Mouse (Mus musculus) embryonic facial prominence, embryonic 10.5 days (tissue): Measurements from ENCODE around the gene Slc25a29. TPM values are rescaled to one million over a fixed set of nuclear protein-coding genes. Genes with fewer than 3 reads are reported as not detected.
A peak's percentile ranks its signal among the peaks of the same experiment; 100 is the strongest.
"Not testable (repeated sequence)": the region's sequence is repeated elsewhere in the genome, so short reads cannot be mapped to it uniquely, and the experiment has no call there.

Experiments
- DNase-seq: peaks from one replicate; pipeline ENCODE4 v3.0.0-alpha.2; 2017; ENCODE audit warnings: low spot score
- H3K27ac ChIP-seq: fragments of 300-500 bp; sonication (generic); replicated peaks from 2 replicates; pipeline ENCODE4 v1.5.1; 2016; ENCODE audit warnings: mild to moderate bottlenecking
- H3K27me3 ChIP-seq: fragments of 300-500 bp; sonication (generic); replicated peaks from 2 replicates; pipeline ENCODE4 v1.6.1; 2016; ENCODE audit warnings: low read depth, mild to moderate bottlenecking; ENCODE audit not compliant: poor library complexity, severe bottlenecking
- H3K36me3 ChIP-seq: fragments of 300-500 bp; sonication (generic); replicated peaks from 2 replicates; pipeline ENCODE4 v1.6.1; 2016; ENCODE audit warnings: mild to moderate bottlenecking, moderate library complexity
- H3K4me1 ChIP-seq: fragments of 300-500 bp; sonication (generic); 2 replicates; pipeline ENCODE4 v1.6.1; 2016
- H3K4me3 ChIP-seq: fragments of 300-500 bp; sonication (generic); 2 replicates; pipeline ENCODE4 v1.5.1; 2016; ENCODE audit warnings: mild to moderate bottlenecking, moderate library complexity
- H3K9me3 ChIP-seq: fragments of 300-500 bp; sonication (generic); 2 replicates; pipeline ENCODE4 v1.6.1; 2016; ENCODE audit warnings: mild to moderate bottlenecking
- WGBS: fragments of 180-500 bp; shearing (Covaris S2); methylation state at CpG from one replicate; pipeline ENCODE4 v1.1.7; 2016; 5-methylcytosine and 5-hydroxymethylcytosine counted together
- polyA plus RNA-seq: library from polyadenylated mRNA; unstranded; fragments of >200 nt; fragmentation: Nextera tagmentation; extraction: Ambion mirVana; gene quantifications from 2 replicates; pipeline ENCODE4 v1.2.1, GENCODE M21; 2016

Slc25a29 gene
- polyA plus RNA-seq, 1 experiment from 2014 or later = 12.9 TPM

GRCm38 (mm10) chr12:108852822-108853221 lies 17.1 kb upstream of the Slc25a29 start:
- Histone ChIP-seq H3K27ac (peak overlapping the region; percentile 44; the same call in 1 of the 2 replicates), H3K4me1 (peaks cover 45% of the 10 kb centered on the region)
- WGBS = 86% methylated on average over 8 of the region's 8 CpGs

GRCm38 (mm10) chr12:108850886-108851285 lies 15.2 kb upstream of the Slc25a29 start:
- H3K27me3 ChIP-seq = no peaks in the 10 kb centered on the region
- H3K4me3 ChIP-seq = no peak overlapping the region
- H3K9me3 ChIP-seq = no peaks in the 10 kb centered on the region
- peaks cover 35% of the 10 kb centered on the region for H3K36me3 ChIP-seq
- no peak overlapping the region for H3K27ac ChIP-seq
- no peak for DNase-seq
- WGBS = 87% methylated on average over 8 of the region's 8 CpGs
- H3K4me1 ChIP-seq = peaks cover 27% of the 10 kb centered on the region

More at GRCm38 (mm10) chr12:108852822-108853221, 17.1 kb upstream of the Slc25a29 start:
- Histone ChIP-seq H3K4me3 (no peak overlapping the region), H3K9me3 (no peaks in the 10 kb centered on the region), H3K36me3 (peaks cover 24% of the 10 kb centered on the region), H3K27me3 (no peaks in the 10 kb centered on the region)
- DNase-seq = no peak

GRCm38 (mm10) chr12:108850129-108850528 lies 14.4 kb upstream of the Slc25a29 start:
- Histone ChIP-seq H3K4me1 (peaks cover 25% of the 10 kb centered on the region), H3K27ac (no peak overlapping the region), H3K9me3 (no peaks in the 10 kb centered on the region), H3K36me3 (peaks cover 36% of the 10 kb centered on the region), H3K27me3 (no peaks in the 10 kb centered on the region), H3K4me3 (no peak overlapping the region)
- 46% methylated on average over 8 of the region's 8 CpGs for WGBS
- DNase-seq = no peak

- DNase-seq = no peak
- no peaks in the 10 kb centered on the region for H3K9me3 ChIP-seq
- H3K27ac ChIP-seq = no peak overlapping the region
- peaks cover 25% of the 10 kb centered on the region for H3K4me1 ChIP-seq
- no peak overlapping the region for H3K4me3 ChIP-seq
- no peaks in the 10 kb centered on the region for H3K27me3 ChIP-seq
- whole genome bisulfite sequencing = 89% methylated on average over 4 of the region's 4 CpGs
- peaks cover 39% of the 10 kb centered on the region for H3K36me3 ChIP-seq
Measured at GRCm38 (mm10) chr12:108849488-108850022, 13.9 kb upstream of the Slc25a29 start.

GRCm38 (mm10) chr12:108848033-108848432 lies 12.3 kb upstream of the Slc25a29 start:
- not testable (repeated sequence) for H3K27ac ChIP-seq, H3K9me3 ChIP-seq, DNase-seq, H3K27me3 ChIP-seq, H3K4me3 ChIP-seq
- Histone ChIP-seq H3K4me1 (peaks cover 25% of the 10 kb centered on the region), H3K36me3 (peaks cover 55% of the 10 kb centered on the region)
- WGBS = 88% methylated on average over 3 of the region's 3 CpGs

DNA sequence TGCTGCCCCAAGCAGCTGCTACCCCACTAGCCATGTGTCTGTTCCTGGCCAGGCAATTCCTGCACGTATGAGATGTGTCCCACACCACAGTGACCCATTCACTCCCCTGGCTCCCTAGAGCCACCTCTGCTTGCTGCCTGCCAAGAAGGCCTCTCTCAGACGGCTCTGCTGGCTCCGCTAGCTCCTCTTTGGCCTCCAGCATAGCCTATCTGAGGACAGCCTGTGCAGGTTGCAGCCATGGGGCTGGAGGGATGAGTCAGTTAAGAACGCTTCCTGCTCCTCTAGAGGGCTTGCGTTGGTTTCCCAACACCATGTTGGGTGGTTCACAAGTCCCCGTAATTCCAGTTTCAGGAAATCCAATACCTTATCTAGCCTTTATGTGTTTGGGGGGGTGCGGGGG lies 7.0 kb upstream of the Slc25a29 start:
- Histone ChIP-seq H3K9me3 (no peaks in the 10 kb centered on the region), H3K4me1 (peaks cover 11% of the 10 kb centered on the region), H3K36me3 (peaks cover 93% of the 10 kb centered on the region), H3K4me3 (no peak overlapping the region), H3K27me3 (no peaks in the 10 kb centered on the region), H3K27ac (no peak overlapping the region)
- 90% methylated on average over 7 of the region's 7 CpGs for WGBS
- DNase-seq = no peak

GRCm38 (mm10) chr12:108841181-108841580 lies 5.5 kb upstream of the Slc25a29 start:
- WGBS = 91% methylated on average over 6 of the region's 6 CpGs
- no peaks in the 10 kb centered on the region for H3K27me3 ChIP-seq
- H3K4me3 ChIP-seq = no peak overlapping the region
- no peak overlapping the region for H3K27ac ChIP-seq
- H3K36me3 ChIP-seq = peaks cover 90% of the 10 kb centered on the region
- no peak for DNase-seq
- H3K4me1 ChIP-seq = peaks cover 26% of the 10 kb centered on the region
- no peaks in the 10 kb centered on the region for H3K9me3 ChIP-seq

- WGBS = 64% methylated on average over 7 of the region's 7 CpGs
- peak overlapping the region; percentile 81 for H3K4me3 ChIP-seq
- peak overlapping the region; percentile 95 for H3K27ac ChIP-seq
- H3K4me1 ChIP-seq = peaks cover 51% of the 10 kb centered on the region
- no peaks in the 10 kb centered on the region for H3K9me3 ChIP-seq
- peaks cover 6% of the 10 kb centered on the region for H3K27me3 ChIP-seq
- H3K36me3 ChIP-seq = peaks cover 53% of the 10 kb centered on the region
- DNase-seq = no peak
Measured at GRCm38 (mm10) chr12:108836722-108837121, 1.0 kb upstream of the Slc25a29 start.

DNA sequence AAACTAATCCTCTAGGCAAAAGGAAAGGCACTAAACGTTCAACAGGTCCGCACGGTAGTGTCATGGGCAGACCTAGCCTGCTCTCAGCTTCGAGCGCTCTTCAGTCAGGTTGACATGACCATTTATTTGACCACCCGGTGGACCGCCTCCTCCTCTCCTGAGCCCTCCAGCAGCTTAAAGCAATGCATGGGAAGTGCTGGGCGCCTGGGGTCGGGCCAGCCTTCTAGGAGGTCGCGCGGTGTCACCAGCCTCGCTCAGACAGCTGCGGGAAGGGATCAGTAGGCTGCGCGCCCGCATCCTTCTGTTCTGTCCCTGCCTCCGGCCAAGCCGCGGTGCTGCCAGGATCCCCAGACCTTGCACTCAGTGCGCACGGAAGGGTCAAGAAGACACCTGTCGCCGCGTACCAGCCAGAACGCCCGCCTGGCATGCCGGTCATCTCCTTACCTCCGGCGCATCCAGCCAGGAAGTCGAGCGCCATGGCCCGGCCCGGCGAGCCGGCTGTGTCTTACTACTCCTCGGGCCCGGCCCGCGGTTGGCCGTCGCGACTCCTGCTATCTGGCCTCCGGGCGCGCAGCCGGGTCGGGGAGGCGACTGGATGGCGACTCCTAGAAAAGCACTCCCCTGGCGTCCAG lies 359 bp downstream of the Slc25a29 start:
- peak overlapping the region; percentile 95 for H3K27ac ChIP-seq
- H3K36me3 ChIP-seq = peaks cover 47% of the 10 kb centered on the region
- peaks cover 6% of the 10 kb centered on the region for H3K27me3 ChIP-seq
- WGBS = 2% methylated on average over 51 of the region's 51 CpGs
- peak overlapping the region; percentile 81 for H3K4me3 ChIP-seq
- H3K9me3 ChIP-seq = no peaks in the 10 kb centered on the region
- peaks cover 53% of the 10 kb centered on the region for H3K4me1 ChIP-seq
- DNase-seq = no peak

- Histone ChIP-seq H3K4me3 (peak overlapping the region; percentile 81), H3K27me3 (peaks cover 6% of the 10 kb centered on the region), H3K36me3 (peaks cover 48% of the 10 kb centered on the region), H3K4me1 (peaks cover 53% of the 10 kb centered on the region), H3K27ac (no peak overlapping the region), H3K9me3 (no peaks in the 10 kb centered on the region)
- DNase-seq = no peak
- 40% methylated on average over 5 of the region's 5 CpGs for WGBS
Measured at GRCm38 (mm10) chr12:108834786-108835185, 897 bp downstream of the Slc25a29 start.

DNA sequence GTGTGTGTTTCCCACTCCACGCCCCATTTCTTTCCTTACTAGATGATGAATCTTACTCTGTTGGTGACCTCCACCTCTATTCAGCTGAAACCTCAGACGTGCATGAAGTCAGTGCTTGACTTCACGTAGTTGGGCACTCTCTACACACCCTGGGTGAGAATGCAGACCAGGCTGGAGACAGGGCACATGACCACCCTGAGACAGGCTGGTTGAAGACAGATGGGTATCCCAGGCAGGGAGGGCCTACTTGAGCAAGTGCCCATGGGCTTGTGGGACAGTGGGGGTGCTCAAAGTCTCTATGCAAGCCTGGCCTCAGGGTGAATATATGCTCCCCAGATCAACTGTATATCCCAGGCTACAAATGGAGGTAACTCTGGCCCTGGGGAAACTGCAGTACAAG lies 1.3 kb downstream of the Slc25a29 start:
- H3K4me3 ChIP-seq = peak overlapping the region; percentile 81; the same call in 1 of the 2 replicates
- no peaks in the 10 kb centered on the region for H3K9me3 ChIP-seq
- no peak overlapping the region for H3K27ac ChIP-seq
- H3K4me1 ChIP-seq = peaks cover 53% of the 10 kb centered on the region
- no peak for DNase-seq
- H3K27me3 ChIP-seq = peaks cover 6% of the 10 kb centered on the region
- H3K36me3 ChIP-seq = peaks cover 45% of the 10 kb centered on the region
- 89% methylated on average over 3 of the region's 3 CpGs for WGBS

- 92% methylated on average over 3 of the region's 3 CpGs for WGBS
- H3K27me3 ChIP-seq = peaks cover 6% of the 10 kb centered on the region
Measured at GRCm38 (mm10) chr12:108833408-108833807, 2.3 kb downstream of the Slc25a29 start.

GRCm38 (mm10) chr12:108832851-108833250 lies 2.8 kb downstream of the Slc25a29 start:
- no peak for DNase-seq
- Histone ChIP-seq H3K36me3 (peaks cover 46% of the 10 kb centered on the region), H3K4me1 (peaks cover 44% of the 10 kb centered on the region), H3K9me3 (no peaks in the 10 kb centered on the region), H3K27me3 (peaks cover 6% of the 10 kb centered on the region), H3K27ac (no peak overlapping the region), H3K4me3 (no peak overlapping the region)
- WGBS = 92% methylated on average over 8 of the region's 8 CpGs

More at GRCm38 (mm10) chr12:108833408-108833807, 2.3 kb downstream of the Slc25a29 start:
- Histone ChIP-seq H3K36me3 (peaks cover 46% of the 10 kb centered on the region), H3K4me1 (peaks cover 50% of the 10 kb centered on the region), H3K27ac (no peak overlapping the region), H3K4me3 (no peak overlapping the region), H3K9me3 (no peaks in the 10 kb centered on the region)
- DNase-seq = no peak
